Mouse (Mus musculus) heart, embryonic 10.5 days (tissue): ENCODE measurements at regions not wholly inside any gene's neighbourhood (a gene's known extent, or its start where the extent isn't known, plus 50 kb on each side); places are given as distances from the start of the nearest gene placed in this dataset.
A peak's percentile ranks its signal among the peaks of the same experiment; 100 is the strongest.

ENCODE experiments used
- DNase-seq: peaks from one replicate; pipeline ENCODE4 v3.0.0-alpha.2; 2017; ENCODE audit warnings: low spot score
- H3K27ac ChIP-seq: fragments of 300-500 bp; sonication (generic); 2 replicates; pipeline ENCODE4 v1.5.1; 2016; ENCODE audit warnings: mild to moderate bottlenecking
- H3K27me3 ChIP-seq: fragments of 300-500 bp; sonication (generic); 2 replicates; pipeline ENCODE4 v1.6.1; 2016; ENCODE audit warnings: mild to moderate bottlenecking; ENCODE audit not compliant: poor library complexity, insufficient read depth, severe bottlenecking
- H3K36me3 ChIP-seq: fragments of 300-500 bp; sonication (generic); 2 replicates; pipeline ENCODE4 v1.6.1; 2016; ENCODE audit warnings: mild to moderate bottlenecking, moderate library complexity
- H3K4me1 ChIP-seq: fragments of 300-500 bp; sonication (generic); 2 replicates; pipeline ENCODE4 v1.6.1; 2016; ENCODE audit warnings: mild to moderate bottlenecking
- H3K4me3 ChIP-seq: fragments of 300-500 bp; sonication (generic); 2 replicates; pipeline ENCODE4 v1.5.1; 2016; ENCODE audit warnings: mild to moderate bottlenecking, moderate library complexity
- H3K9me3 ChIP-seq: fragments of 300-500 bp; sonication (generic); 2 replicates; pipeline ENCODE4 v1.6.1; 2016; ENCODE audit warnings: mild to moderate bottlenecking, moderate library complexity
- WGBS: fragments of 180-500 bp; shearing (Covaris S2); methylation state at CpG from one replicate; pipeline ENCODE4 v1.1.7; 2016; 5-methylcytosine and 5-hydroxymethylcytosine counted together

DNA sequence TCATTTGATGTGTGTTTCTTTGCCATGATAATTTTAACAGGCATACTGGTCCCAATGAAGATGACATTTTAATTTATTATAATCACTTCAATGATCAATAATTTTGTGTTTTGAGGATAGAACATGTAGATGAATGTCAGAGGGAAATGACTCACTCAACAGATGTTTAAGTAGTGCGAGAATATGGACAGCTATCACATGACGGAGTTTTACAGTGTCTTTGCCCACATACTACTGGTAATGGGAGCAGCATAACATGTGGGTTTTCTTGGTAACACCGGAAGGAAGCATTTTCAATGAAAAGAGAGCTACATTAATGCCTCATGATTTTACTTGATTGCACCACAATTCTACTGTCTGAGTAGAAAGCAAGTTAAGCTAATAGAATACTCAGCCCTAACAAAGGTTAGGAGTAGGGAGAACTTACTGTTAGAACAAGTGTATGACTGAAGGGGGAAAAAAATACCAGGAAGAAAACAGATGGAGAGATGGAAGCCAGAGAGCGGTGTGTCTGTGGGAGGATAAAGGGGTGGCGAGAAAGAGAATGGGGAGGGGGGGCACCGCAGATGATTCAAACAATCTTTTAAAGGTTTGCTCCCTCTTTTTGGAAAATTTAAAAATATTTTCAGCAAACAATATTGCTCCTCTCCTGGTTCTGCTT, 142.0 kb upstream of the Dph6 start:
- H3K9me3 ChIP-seq: no peaks in the 10 kb centered on the region
- H3K27me3 ChIP-seq: no peaks in the 10 kb centered on the region
- no peaks in the 10 kb centered on the region for H3K36me3 ChIP-seq
- no peak overlapping the region for H3K4me3 ChIP-seq
- peak overlapping the region; percentile 70; the same call in 1 of the 2 replicates for H3K27ac ChIP-seq
- no peak for DNase-seq
- WGBS: 81% methylated on average over 6 of the region's 6 CpGs
- peaks cover 9% of the 10 kb centered on the region; the same call in 1 of the 2 replicates for H3K4me1 ChIP-seq

DNA sequence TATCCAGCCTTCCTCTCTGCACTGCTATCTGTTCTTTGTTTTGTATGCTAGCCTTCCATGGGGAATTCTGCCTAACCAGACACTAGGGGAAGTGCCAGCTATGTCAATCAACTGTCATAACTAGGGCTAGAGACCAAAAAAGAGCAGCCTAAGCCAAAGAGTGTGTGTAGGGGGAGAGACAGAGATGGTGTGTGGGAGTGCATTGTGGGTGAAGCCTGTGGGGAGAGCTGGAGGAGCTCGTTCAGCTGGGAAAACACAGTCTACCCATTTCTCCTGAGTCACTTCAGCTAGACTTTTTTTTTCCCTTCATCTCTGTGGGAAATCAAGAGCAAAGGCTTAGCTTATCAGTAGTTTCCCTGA, 142.5 kb upstream of the Dph6 start:
- H3K36me3 ChIP-seq: no peaks in the 10 kb centered on the region
- H3K4me3 ChIP-seq: no peak overlapping the region
- no peak for DNase-seq
- peaks cover 9% of the 10 kb centered on the region; the same call in 1 of the 2 replicates for H3K4me1 ChIP-seq
- 8% methylated on average over 1 of the region's 1 CpGs for WGBS
- H3K27ac ChIP-seq: peak overlapping the region; percentile 70; the same call in 1 of the 2 replicates
- no peaks in the 10 kb centered on the region for H3K27me3 ChIP-seq
- no peaks in the 10 kb centered on the region for H3K9me3 ChIP-seq

DNA sequence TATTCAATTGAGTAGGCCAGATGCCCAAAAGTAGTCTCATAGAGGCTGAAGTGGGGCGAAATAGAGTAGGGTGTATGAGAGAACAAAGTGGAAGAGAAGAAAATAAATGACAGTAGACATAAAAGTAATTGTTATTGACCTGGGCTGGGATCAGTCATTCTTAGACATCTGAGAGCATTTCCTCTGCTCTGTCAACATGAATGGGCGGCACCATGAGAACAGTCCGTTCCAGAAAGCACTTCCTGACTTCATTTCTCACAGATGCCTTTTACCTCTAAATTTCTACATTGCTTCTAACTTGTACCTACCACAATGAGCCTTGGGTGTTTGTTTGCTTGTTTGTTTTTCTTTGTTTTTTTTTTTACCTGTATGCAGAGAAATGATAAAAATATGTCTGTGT, 148.5 kb upstream of the Dph6 start:
- Histone ChIP-seq H3K36me3 (no peaks in the 10 kb centered on the region), H3K9me3 (no peaks in the 10 kb centered on the region), H3K27ac (no peak overlapping the region), H3K4me3 (no peak overlapping the region), H3K4me1 (0 out of 2 replicates have a peak, but pooled peaks cover 5% of the 10 kb centered on the region), H3K27me3 (no peaks in the 10 kb centered on the region)
- DNase-seq: no peak
- WGBS: 81% methylated on average over 3 of the region's 3 CpGs

DNA sequence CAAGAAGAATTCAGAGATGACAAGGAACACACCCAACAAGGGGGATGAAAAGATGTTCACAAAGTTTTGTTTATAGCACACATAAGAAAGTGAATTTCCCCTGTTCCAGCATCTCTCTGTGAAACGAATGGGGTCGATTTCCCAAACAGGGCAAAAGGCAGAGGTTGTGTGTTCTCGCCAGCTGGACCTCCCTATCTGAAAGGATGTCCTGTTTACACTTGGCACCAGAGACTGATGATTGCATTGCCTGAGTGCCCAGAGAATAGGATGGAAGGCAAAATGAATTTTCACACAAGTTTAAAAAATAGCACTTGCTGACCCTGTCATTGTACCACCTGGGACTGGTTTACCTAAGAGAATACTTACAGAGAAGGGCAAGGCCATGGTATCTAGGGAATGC, 149.2 kb upstream of the Dph6 start:
- no peaks in the 10 kb centered on the region for H3K36me3 ChIP-seq
- DNase-seq: no peak

DNA sequence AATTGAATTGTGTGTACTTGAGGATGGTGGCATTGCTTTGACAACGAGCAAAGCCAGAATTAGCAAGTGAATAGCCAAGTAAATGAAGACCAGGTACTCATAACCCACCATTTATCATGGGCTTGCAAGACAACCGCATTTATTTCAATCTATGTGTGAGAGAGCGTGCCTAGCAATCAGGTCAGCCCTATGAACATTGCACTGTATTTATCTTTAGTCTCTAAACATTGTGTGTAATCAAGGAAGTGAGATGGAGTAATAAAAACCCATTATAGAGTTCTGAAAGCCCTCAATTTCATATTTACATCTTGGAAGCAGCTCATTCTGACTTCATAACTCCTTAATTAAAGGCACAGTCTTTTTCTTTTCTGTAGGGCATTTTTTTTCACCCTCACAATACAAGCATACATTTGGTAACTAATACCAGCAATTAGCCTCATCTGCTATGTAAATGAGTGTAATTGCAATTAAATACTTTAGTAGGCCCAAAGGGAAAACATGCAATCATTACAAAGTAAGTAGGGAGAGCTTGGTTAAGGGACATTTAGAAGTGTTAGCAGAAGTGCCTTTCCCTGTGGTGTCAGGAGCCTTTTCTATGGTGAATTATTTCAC, 150.8 kb upstream of the Dph6 start:
- 79% methylated on average over 3 of the region's 3 CpGs for WGBS
- H3K36me3 ChIP-seq: no peaks in the 10 kb centered on the region
- H3K27me3 ChIP-seq: no peaks in the 10 kb centered on the region
- no peaks in the 10 kb centered on the region for H3K9me3 ChIP-seq
- no peak for DNase-seq
- H3K27ac ChIP-seq: no peak overlapping the region
- 0 out of 2 replicates have a peak, but pooled peaks cover 5% of the 10 kb centered on the region for H3K4me1 ChIP-seq
- no peak overlapping the region for H3K4me3 ChIP-seq

More for the DNA sequence above, 149.2 kb upstream of the Dph6 start:
- H3K27me3 ChIP-seq: no peaks in the 10 kb centered on the region
- H3K27ac ChIP-seq: no peak overlapping the region
- H3K9me3 ChIP-seq: no peaks in the 10 kb centered on the region
- H3K4me1 ChIP-seq: 0 out of 2 replicates have a peak, but pooled peaks cover 5% of the 10 kb centered on the region
- H3K4me3 ChIP-seq: no peak overlapping the region
- 56% methylated on average over 3 of the region's 3 CpGs for WGBS

GRCm38 (mm10) chr2:114808046-114808445, 153.3 kb upstream of the Dph6 start:
- Histone ChIP-seq H3K4me3 (no peak overlapping the region), H3K27ac (no peak overlapping the region), H3K4me1 (peaks cover 16% of the 10 kb centered on the region; the same call in 1 of the 2 replicates), H3K36me3 (no peaks in the 10 kb centered on the region), H3K9me3 (no peaks in the 10 kb centered on the region), H3K27me3 (no peaks in the 10 kb centered on the region)
- no peak for DNase-seq
- 22% methylated on average over 5 of the region's 5 CpGs for WGBS

- 37% methylated on average over 11 of the region's 11 CpGs for WGBS
- Histone ChIP-seq H3K4me3 (no peak overlapping the region), H3K9me3 (no peaks in the 10 kb centered on the region), H3K27me3 (no peaks in the 10 kb centered on the region), H3K27ac (no peak overlapping the region), H3K4me1 (peaks cover 16% of the 10 kb centered on the region; the same call in 1 of the 2 replicates), H3K36me3 (no peaks in the 10 kb centered on the region)
- no peak for DNase-seq
These were observed 157.6 kb upstream of the Dph6 start for GRCm38 (mm10) chr2:114812141-114812902.

GRCm38 (mm10) chr2:114812903-114813290, 158.1 kb upstream of the Dph6 start:
- WGBS: 47% methylated on average over 3 of the region's 3 CpGs
- Histone ChIP-seq H3K4me1 (peaks cover 14% of the 10 kb centered on the region; the same call in 1 of the 2 replicates), H3K4me3 (no peak overlapping the region), H3K9me3 (no peaks in the 10 kb centered on the region), H3K27ac (no peak overlapping the region), H3K27me3 (no peaks in the 10 kb centered on the region), H3K36me3 (no peaks in the 10 kb centered on the region)
- no peak for DNase-seq

- 66% methylated on average over 3 of the region's 3 CpGs for WGBS
- Histone ChIP-seq H3K36me3 (no peaks in the 10 kb centered on the region), H3K4me3 (no peak overlapping the region)
These were observed 167.9 kb upstream of the Dph6 start for GRCm38 (mm10) chr2:114822657-114823056.

DNA sequence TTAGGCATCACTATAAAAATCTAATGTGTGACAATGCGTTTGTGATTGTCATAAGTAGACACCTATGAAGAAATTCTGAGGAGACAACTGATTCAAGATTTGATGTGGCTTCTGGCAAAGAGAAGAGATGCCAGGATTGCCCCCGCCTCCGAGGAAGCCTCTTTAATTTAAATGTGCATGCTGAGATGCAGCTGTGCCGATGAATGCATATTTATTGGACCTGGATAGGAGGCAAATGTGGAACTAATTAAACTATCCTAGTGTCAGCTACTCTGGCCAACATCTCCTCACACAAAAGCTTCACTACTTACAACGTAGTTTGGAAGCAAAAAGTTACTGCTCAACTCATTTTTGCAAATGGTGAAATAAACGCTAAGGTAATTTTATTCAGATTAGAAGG, 173.4 kb upstream of the Dph6 start:
- Histone ChIP-seq H3K9me3 (no peaks in the 10 kb centered on the region), H3K27me3 (no peaks in the 10 kb centered on the region), H3K27ac (no peak overlapping the region), H3K4me3 (no peak overlapping the region), H3K4me1 (no peaks in the 10 kb centered on the region), H3K36me3 (no peaks in the 10 kb centered on the region)
- DNase-seq: no peak
- 77% methylated on average over 6 of the region's 6 CpGs for WGBS

More at GRCm38 (mm10) chr2:114822657-114823056, 167.9 kb upstream of the Dph6 start:
- Histone ChIP-seq H3K27me3 (no peaks in the 10 kb centered on the region), H3K4me1 (no peaks in the 10 kb centered on the region), H3K9me3 (no peaks in the 10 kb centered on the region), H3K27ac (no peak overlapping the region)
- no peak for DNase-seq

DNA sequence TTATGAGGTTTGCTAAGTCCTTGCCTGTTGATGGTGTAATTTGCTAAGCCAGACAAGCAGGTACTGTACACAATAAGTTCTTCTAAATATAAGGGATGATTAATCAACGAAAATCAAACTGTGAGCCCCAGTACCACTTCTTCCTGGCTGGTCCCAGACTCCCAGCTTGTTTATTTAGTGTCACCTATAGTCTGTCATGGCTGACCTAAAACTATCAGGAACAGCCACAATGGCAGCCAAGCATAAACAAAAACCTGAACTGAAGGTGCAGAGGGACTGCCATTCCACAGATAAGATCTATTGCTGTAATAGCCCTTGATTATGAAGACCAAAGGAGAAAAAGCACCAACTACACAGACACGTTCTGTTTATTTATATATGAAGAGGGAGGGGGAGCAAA, 180.9 kb upstream of the Dph6 start:
- H3K9me3 ChIP-seq: no peaks in the 10 kb centered on the region
- H3K36me3 ChIP-seq: no peaks in the 10 kb centered on the region
- no peak for DNase-seq
- H3K4me1 ChIP-seq: peaks cover 7% of the 10 kb centered on the region
- no peak overlapping the region for H3K27ac ChIP-seq
- H3K4me3 ChIP-seq: no peak overlapping the region
- 29% methylated on average over 2 of the region's 2 CpGs for WGBS
- no peaks in the 10 kb centered on the region for H3K27me3 ChIP-seq

GRCm38 (mm10) chr2:114843696-114844388, 189.1 kb upstream of the Dph6 start:
- no peaks in the 10 kb centered on the region for H3K4me1 ChIP-seq
- H3K27ac ChIP-seq: no peak overlapping the region
- no peaks in the 10 kb centered on the region for H3K9me3 ChIP-seq
- no peaks in the 10 kb centered on the region for H3K36me3 ChIP-seq
- 73% methylated on average over 9 of the region's 9 CpGs for WGBS
- H3K27me3 ChIP-seq: no peaks in the 10 kb centered on the region
- H3K4me3 ChIP-seq: no peak overlapping the region
- no peak for DNase-seq

GRCm38 (mm10) chr2:114844389-114844771, 189.6 kb upstream of the Dph6 start:
- Histone ChIP-seq H3K27ac (no peak overlapping the region), H3K4me3 (no peak overlapping the region), H3K9me3 (no peaks in the 10 kb centered on the region), H3K27me3 (no peaks in the 10 kb centered on the region), H3K4me1 (no peaks in the 10 kb centered on the region), H3K36me3 (no peaks in the 10 kb centered on the region)
- WGBS: 77% methylated on average over 3 of the region's 3 CpGs
- DNase-seq: no peak
